Mouse (Mus musculus): ENCODE measurements around the gene Paox.
"Not testable (repeated sequence)": the region's sequence is repeated elsewhere in the genome, so short reads cannot be mapped to it uniquely, and the experiment has no call there.

Paox gene

GRCm38 (mm10) chr7:140121338-140121910 is 5.8 kb downstream of the Paox start:
- DNase-seq (ENCODE audit: low read depth) = no peak

GRCm38 (mm10) chr7:140122765-140123164 is 7.2 kb downstream of the Paox start:
- no peak for DNase-seq (ENCODE audit: low read depth)

- no peak for DNase-seq (ENCODE audit: low read depth)
Observed at GRCm38 (mm10) chr7:140124382-140124781, 8.8 kb downstream of the Paox start.

- peak; percentile 91 for DNase-seq (ENCODE audit: low read depth)
Observed at GRCm38 (mm10) chr7:140125278-140126021, 9.9 kb downstream of the Paox start.

- DNase-seq (ENCODE audit: low read depth) = no peak
Observed at GRCm38 (mm10) chr7:140126022-140126350, 10.4 kb downstream of the Paox start.

- no peak for DNase-seq (ENCODE audit: low read depth)
Observed at GRCm38 (mm10) chr7:140126934-140127333, 11.3 kb downstream of the Paox start.

GRCm38 (mm10) chr7:140127911-140128310 is 12.3 kb downstream of the Paox start:
- DNase-seq (ENCODE audit: low read depth) = no peak

GRCm38 (mm10) chr7:140132184-140132583 is 16.6 kb downstream of the Paox start:
- DNase-seq (ENCODE audit: low read depth) = not testable (repeated sequence)

- DNase-seq (ENCODE audit: low read depth) = not testable (repeated sequence)
Observed at GRCm38 (mm10) chr7:140134033-140134432, 18.4 kb downstream of the Paox start.

- DNase-seq (ENCODE audit: low read depth) = no peak
Observed at GRCm38 (mm10) chr7:140135106-140135770, 19.6 kb downstream of the Paox start.

- peak; percentile 98 for DNase-seq (ENCODE audit: low read depth)
Observed at GRCm38 (mm10) chr7:140137135-140138020, 21.8 kb downstream of the Paox start, which contains the start of gene Mtg1. Mtg1 (plus strand) TSS chr7:140137564.

- no peak for DNase-seq (ENCODE audit: low read depth)
Observed at GRCm38 (mm10) chr7:140138021-140138310, 22.4 kb downstream of the Paox start.

GRCm38 (mm10) chr7:140141350-140141749 is 25.8 kb downstream of the Paox start:
- DNase-seq (ENCODE audit: low read depth) = peak; percentile 86

GRCm38 (mm10) chr7:140144550-140144949 is 29.0 kb downstream of the Paox start:
- no peak for DNase-seq (ENCODE audit: low read depth)

- DNase-seq (ENCODE audit: low read depth) = no peak
Observed at GRCm38 (mm10) chr7:140153383-140153782, 37.8 kb downstream of the Paox start.

GRCm38 (mm10) chr7:140153829-140154217 is 38.2 kb downstream of the Paox start:
- no peak for DNase-seq (ENCODE audit: low read depth)

GRCm38 (mm10) chr7:140154218-140154927 is 38.8 kb downstream of the Paox start, which contains the start of gene Sprn:
Sprn (minus strand) TSS chr7:140154877.
- no peak for DNase-seq (ENCODE audit: low read depth)

- no peak for DNase-seq (ENCODE audit: low read depth)
Observed at GRCm38 (mm10) chr7:140160363-140160762, 44.8 kb downstream of the Paox start.

GRCm38 (mm10) chr7:140164664-140165063 is 49.1 kb downstream of the Paox start, which contains the start of gene Olfr522:
Olfr522 (minus strand) TSS chr7:140164764.
- no peak for DNase-seq (ENCODE audit: low read depth)

GRCm38 (mm10) chr7:140167950-140168349 is 52.4 kb downstream of the Paox start:
- DNase-seq (ENCODE audit: low read depth) = no peak

GRCm38 (mm10) chr7:140169386-140169785 is 53.8 kb downstream of the Paox start:
- DNase-seq (ENCODE audit: low read depth) = no peak

- DNase-seq (ENCODE audit: low read depth) = no peak
Observed at GRCm38 (mm10) chr7:140170863-140171262, 55.3 kb downstream of the Paox start.
